Mouse (Mus musculus) midbrain, embryonic 12.5 days (tissue): ENCODE measurements around the gene Znrf3. TPM values are rescaled to one million over a fixed set of nuclear protein-coding genes. Genes with fewer than 3 reads are reported as not detected.

Experiments used
- ATAC-seq: fragments of 200-750 bp; cut with Nextera tagmentation; 2 replicates; pipeline ENCODE4 v1.8.0; 2017; ENCODE audit warnings: low read depth, moderate TSS enrichment, moderate library complexity; ENCODE audit not compliant: low FRiP score
- H3K27ac ChIP-seq: fragments of 300-500 bp; sonication (generic); replicated peaks from 2 replicates; pipeline ENCODE4 v1.5.1; 2016; ENCODE audit warnings: mild to moderate bottlenecking
- H3K27me3 ChIP-seq: fragments of 300-500 bp; sonication (generic); 2 replicates; pipeline ENCODE4 v1.6.1; 2016; ENCODE audit warnings: mild to moderate bottlenecking
- H3K36me3 ChIP-seq: fragments of 300-500 bp; sonication (generic); 2 replicates; pipeline ENCODE4 v1.6.1; 2016
- H3K4me1 ChIP-seq: fragments of 300-500 bp; sonication (generic); 2 replicates; pipeline ENCODE4 v1.6.1; 2016
- H3K4me2 ChIP-seq: fragments of 300-500 bp; sonication (generic); replicated peaks from 2 replicates; pipeline ENCODE4 v1.6.1; 2016; ENCODE audit warnings: mild to moderate bottlenecking, moderate library complexity
- H3K4me3 ChIP-seq: fragments of 300-500 bp; sonication (generic); 2 replicates; pipeline ENCODE4 v1.5.1; 2016; ENCODE audit warnings: mild to moderate bottlenecking
- H3K9ac ChIP-seq: fragments of 300-500 bp; sonication (generic); replicated peaks from 2 replicates; pipeline ENCODE4 v1.6.1; 2016; ENCODE audit warnings: mild to moderate bottlenecking, moderate library complexity
- H3K9me3 ChIP-seq: fragments of 300-500 bp; sonication (generic); 2 replicates; pipeline ENCODE4 v1.6.1; 2016; ENCODE audit warnings: mild to moderate bottlenecking
- WGBS: fragments of 180-500 bp; shearing (Covaris S2); methylation state at CpG from one replicate; pipeline ENCODE4 v1.1.7; 2016; 5-methylcytosine and 5-hydroxymethylcytosine counted together
- polyA plus RNA-seq: library from polyadenylated mRNA; unstranded; fragments of >200 nt; fragmentation: Nextera tagmentation; extraction: Ambion mirVana; gene quantifications from 2 replicates; pipeline ENCODE4 v1.2.1, GENCODE M21; 2016

The Znrf3 gene
- polyA plus RNA-seq, 1 experiment from 2014 or later = 8.8 TPM

GRCm38 (mm10) chr11:5272066-5272360, 172.6 kb downstream of the Znrf3 start:
- H3K27ac ChIP-seq = peak overlapping the region; percentile 60; the same call in 1 of the 2 replicates
- H3K27me3 ChIP-seq = no peaks in the 10 kb centered on the region
- H3K36me3 ChIP-seq = no peaks in the 10 kb centered on the region
- peaks cover 17% of the 10 kb centered on the region for H3K4me1 ChIP-seq
- H3K9me3 ChIP-seq = no peaks in the 10 kb centered on the region
- H3K4me2 ChIP-seq = no peak overlapping the region
- no peak overlapping the region for H3K4me3 ChIP-seq
- no peak overlapping the region for H3K9ac ChIP-seq
- 72% methylated on average over 4 of the region's 4 CpGs for WGBS
- no peak for ATAC-seq

- Histone ChIP-seq H3K4me2 (no peak overlapping the region), H3K4me3 (no peak overlapping the region), H3K9me3 (no peaks in the 10 kb centered on the region), H3K9ac (no peak overlapping the region), H3K4me1 (peaks cover 17% of the 10 kb centered on the region), H3K36me3 (no peaks in the 10 kb centered on the region), H3K27ac (peak overlapping the region; percentile 60; the same call in 1 of the 2 replicates), H3K27me3 (no peaks in the 10 kb centered on the region)
- 69% methylated on average over 9 of the region's 9 CpGs for WGBS
- ATAC-seq = no peak
These were observed 173.2 kb downstream of the Znrf3 start for GRCm38 (mm10) chr11:5271274-5272065.

DNA sequence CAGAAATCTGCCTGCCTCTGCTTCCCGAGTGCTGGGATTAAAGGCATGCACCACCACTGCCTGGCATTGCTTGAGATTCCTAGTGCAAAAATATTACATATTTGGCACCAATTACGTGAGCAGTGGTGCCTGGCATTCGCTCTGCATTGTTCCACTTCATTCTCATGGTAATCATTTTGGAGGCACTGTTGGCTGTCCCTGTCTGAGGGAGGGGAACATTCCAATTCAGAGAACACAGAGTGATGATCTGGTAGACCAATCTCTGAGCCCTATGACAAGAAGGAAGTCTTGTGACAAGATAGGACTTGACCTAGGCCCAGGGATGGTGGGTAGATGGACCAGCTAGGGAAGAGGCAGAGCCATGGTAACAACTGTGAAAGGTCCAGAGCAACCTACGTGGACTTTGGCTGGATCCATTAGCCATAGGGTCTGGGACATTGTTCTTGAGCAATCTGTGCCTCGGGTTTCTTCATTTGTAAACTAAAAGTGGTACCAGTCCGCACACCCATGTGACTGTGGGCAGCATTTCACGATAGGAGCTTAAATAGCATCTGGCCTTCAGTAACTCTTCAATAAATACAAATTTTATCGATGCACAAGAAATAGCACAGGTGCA, 174.7 kb downstream of the Znrf3 start:
- Histone ChIP-seq H3K9me3 (no peaks in the 10 kb centered on the region), H3K27ac (no peak overlapping the region), H3K4me3 (no peak overlapping the region), H3K4me2 (no peak overlapping the region), H3K36me3 (no peaks in the 10 kb centered on the region), H3K9ac (no peak overlapping the region), H3K4me1 (peaks cover 17% of the 10 kb centered on the region), H3K27me3 (no peaks in the 10 kb centered on the region)
- WGBS = 84% methylated on average over 8 of the region's 8 CpGs
- no peak for ATAC-seq

- Histone ChIP-seq H3K4me3 (no peak overlapping the region), H3K9me3 (no peaks in the 10 kb centered on the region), H3K36me3 (no peaks in the 10 kb centered on the region), H3K4me1 (peaks cover 3% of the 10 kb centered on the region; the same call in 1 of the 2 replicates), H3K4me2 (no peak overlapping the region), H3K9ac (no peak overlapping the region), H3K27ac (no peak overlapping the region), H3K27me3 (peaks cover 13% of the 10 kb centered on the region)
- 80% methylated on average over 8 of the region's 8 CpGs for WGBS
- ATAC-seq = no peak
These were observed 178.9 kb downstream of the Znrf3 start for GRCm38 (mm10) chr11:5265764-5266163.

- Histone ChIP-seq H3K27ac (no peak overlapping the region), H3K4me3 (no peak overlapping the region), H3K9me3 (no peaks in the 10 kb centered on the region), H3K4me2 (no peak overlapping the region), H3K36me3 (no peaks in the 10 kb centered on the region), H3K27me3 (peaks cover 13% of the 10 kb centered on the region), H3K4me1 (peaks cover 12% of the 10 kb centered on the region), H3K9ac (no peak overlapping the region)
- 63% methylated on average over 26 of the region's 26 CpGs for WGBS
- ATAC-seq = no peak
These were observed 181.4 kb downstream of the Znrf3 start for GRCm38 (mm10) chr11:5263078-5263730.

- H3K9me3 ChIP-seq = no peaks in the 10 kb centered on the region
These were observed 182.9 kb downstream of the Znrf3 start, which contains the start of gene Kremen1 for GRCm38 (mm10) chr11:5261508-5262392. TSS of gene Kremen1 (minus strand) at chr11:5261558.

DNA sequence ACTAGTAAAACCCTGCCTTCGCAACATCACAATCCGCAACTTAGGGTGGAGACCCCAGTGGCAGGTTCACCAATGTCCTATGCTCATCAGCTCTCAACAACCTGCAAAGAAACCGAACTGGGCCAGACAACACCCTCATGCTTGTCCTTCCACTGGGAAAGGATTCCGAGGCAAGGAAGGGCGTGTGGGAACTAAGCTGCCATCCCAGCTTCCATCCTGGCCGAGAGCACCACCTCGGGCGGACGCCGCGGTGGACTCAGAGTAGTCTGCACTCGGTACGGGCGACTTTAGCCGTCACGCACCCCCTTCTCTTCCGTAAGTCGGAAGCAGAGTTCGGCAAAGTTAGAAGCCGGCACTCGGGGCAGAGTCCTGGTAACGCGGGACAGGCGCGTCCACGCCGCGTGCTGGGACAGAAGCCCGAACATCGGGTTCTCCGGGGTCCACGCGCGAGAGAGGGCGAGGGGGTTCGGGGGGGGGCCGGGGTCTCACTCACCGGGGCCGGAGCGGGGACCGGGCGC, 183.6 kb downstream of the Znrf3 start:
- H3K9me3 ChIP-seq = no peaks in the 10 kb centered on the region
- H3K36me3 ChIP-seq = no peaks in the 10 kb centered on the region
- H3K27me3 ChIP-seq = peaks cover 13% of the 10 kb centered on the region
- peak overlapping the region; percentile 54 for H3K27ac ChIP-seq
- H3K4me2 ChIP-seq = peak overlapping the region; percentile 78
- WGBS = 1% methylated on average over 42 of the region's 42 CpGs
- H3K9ac ChIP-seq = peak overlapping the region; percentile 86
- ATAC-seq = peak; percentile 47
- peak overlapping the region; percentile 83 for H3K4me3 ChIP-seq
- H3K4me1 ChIP-seq = peaks cover 23% of the 10 kb centered on the region

More at GRCm38 (mm10) chr11:5261508-5262392, 182.9 kb downstream of the Znrf3 start, which contains the start of gene Kremen1:
- Histone ChIP-seq H3K4me3 (peak within 1 kb of the TSS; percentile 83), H3K9ac (peak within 1 kb of the TSS; percentile 86), H3K4me2 (peak within 1 kb of the TSS; percentile 78), H3K27ac (peak within 1 kb of the TSS; percentile 54), H3K4me1 (peaks cover 17% of the 10 kb centered on the region), H3K36me3 (no peaks in the 10 kb centered on the region), H3K27me3 (peaks cover 13% of the 10 kb centered on the region)
- ATAC-seq = peak; percentile 96
- 4% methylated on average over 45 of the region's 80 CpGs for WGBS

DNA sequence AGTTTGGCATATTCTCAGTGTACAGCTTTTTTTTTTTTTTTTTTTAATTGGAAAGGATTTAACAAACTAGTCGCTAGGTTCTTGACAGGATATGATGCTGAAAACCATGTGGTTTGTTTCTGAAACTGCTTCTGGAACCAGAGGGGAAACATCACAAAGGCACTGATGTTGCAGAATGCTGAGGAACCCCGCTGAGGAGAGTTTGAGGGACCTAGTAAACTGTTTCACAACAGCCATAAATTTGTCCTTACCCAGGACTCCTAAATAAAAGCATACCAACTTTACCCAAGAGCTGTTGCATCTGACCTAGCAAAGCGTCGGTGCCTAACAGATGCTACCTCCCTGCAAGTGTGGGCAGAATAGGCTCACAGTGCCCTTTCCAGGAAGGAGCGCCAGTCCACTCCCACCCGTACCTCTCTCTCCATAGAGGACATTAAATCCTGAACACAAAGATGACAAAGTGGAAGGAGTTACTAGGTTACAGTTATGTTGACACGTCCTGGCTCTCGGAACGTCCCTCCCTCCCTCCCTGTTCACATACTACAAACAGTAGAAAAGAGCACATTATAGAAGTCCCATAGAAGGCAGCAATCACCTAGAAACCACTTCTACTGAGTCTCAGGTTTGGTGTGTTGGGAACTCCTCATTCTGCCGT, 184.6 kb downstream of the Znrf3 start:
- Histone ChIP-seq H3K27ac (no peak overlapping the region), H3K4me1 (peaks cover 31% of the 10 kb centered on the region), H3K27me3 (peaks cover 13% of the 10 kb centered on the region), H3K4me2 (peak overlapping the region; percentile 78), H3K36me3 (no peaks in the 10 kb centered on the region), H3K9me3 (no peaks in the 10 kb centered on the region), H3K9ac (no peak overlapping the region), H3K4me3 (peak overlapping the region; percentile 83)
- no peak for ATAC-seq
- 63% methylated on average over 10 of the region's 10 CpGs for WGBS

DNA sequence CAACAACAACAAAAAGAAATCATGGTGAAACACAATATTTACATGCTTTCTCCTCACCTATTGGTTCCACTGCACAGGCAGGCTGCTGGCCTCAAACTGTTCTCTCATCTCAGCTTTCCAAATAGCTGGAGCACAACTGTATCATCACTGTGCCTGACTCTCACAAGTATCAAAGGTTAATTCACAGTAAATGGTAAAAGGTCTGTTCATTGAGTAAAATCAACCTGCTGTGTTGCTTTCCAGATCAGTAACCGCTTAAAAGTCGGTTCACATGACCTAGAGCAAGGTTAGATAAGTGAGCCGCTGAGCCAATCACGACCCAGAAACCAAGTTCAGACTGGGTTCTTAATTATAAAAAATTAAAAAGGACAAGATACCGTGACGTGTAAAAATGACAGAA, 186.6 kb downstream of the Znrf3 start:
- Histone ChIP-seq H3K27ac (no peak overlapping the region), H3K36me3 (no peaks in the 10 kb centered on the region), H3K9me3 (no peaks in the 10 kb centered on the region), H3K4me3 (no peak overlapping the region), H3K9ac (no peak overlapping the region), H3K4me2 (no peak overlapping the region), H3K4me1 (peaks cover 36% of the 10 kb centered on the region), H3K27me3 (peaks cover 9% of the 10 kb centered on the region)
- ATAC-seq = no peak
- 97% methylated on average over 6 of the region's 6 CpGs for WGBS

DNA sequence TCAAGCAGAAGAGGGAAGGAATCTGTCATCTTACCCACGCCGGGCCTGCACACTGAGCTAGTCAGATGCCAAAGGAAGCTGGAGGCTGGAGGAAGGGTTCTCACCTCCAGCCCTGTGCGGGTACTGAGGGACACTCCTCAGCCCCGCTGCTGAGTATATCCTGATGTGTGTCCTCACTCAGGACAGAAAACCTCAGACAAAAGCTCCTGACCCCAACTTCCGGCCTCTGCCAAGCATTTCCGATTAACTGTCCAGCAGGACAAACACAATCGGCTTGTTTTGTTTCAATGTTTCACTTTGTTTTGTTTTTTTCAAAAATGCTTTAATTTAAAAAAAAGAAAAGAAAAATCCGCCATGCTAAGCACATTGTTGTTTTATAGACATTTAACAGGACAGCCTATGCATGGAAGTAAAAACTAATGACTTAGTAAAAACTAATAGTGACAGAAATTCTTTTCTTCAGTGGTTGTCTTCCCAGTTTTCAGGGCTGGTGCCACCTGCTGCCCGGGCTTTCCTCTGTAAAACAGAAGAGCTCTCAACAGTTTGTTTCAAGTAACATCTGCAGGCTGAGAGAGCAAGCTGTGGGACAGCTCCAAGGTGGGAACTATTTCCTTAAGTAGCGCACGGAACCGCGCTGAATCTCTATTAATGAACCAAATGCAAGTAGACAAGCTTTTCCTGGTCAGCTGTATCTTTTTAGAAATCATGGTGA, 187.3 kb downstream of the Znrf3 start:
- Histone ChIP-seq H3K4me3 (no peak overlapping the region), H3K36me3 (no peaks in the 10 kb centered on the region), H3K4me2 (no peak overlapping the region), H3K27ac (no peak overlapping the region), H3K4me1 (peaks cover 39% of the 10 kb centered on the region), H3K9me3 (no peaks in the 10 kb centered on the region), H3K27me3 (peaks cover 3% of the 10 kb centered on the region), H3K9ac (no peak overlapping the region)
- WGBS = 84% methylated on average over 13 of the region's 13 CpGs
- ATAC-seq = no peak
